Mouse (Mus musculus): Measurements from ENCODE around the gene Tmem183a. TPM values are rescaled to one million over a fixed set of nuclear protein-coding genes. Genes with fewer than 3 reads are reported as not detected.

Gene Tmem183a
- total and polyA plus RNA-seq, 3 experiments, result 37.8 to 94.0 (median 65.9) TPM

GRCm38 (mm10) chr1:134393827-134394226 is 32.0 kb upstream of the Tmem183a start:
- no peaks in the 10 kb centered on the region for H3K36me3 ChIP-seq (replicated peaks)
- peaks cover 39% of the 10 kb centered on the region for H3K27me3 ChIP-seq (ENCODE audit: insufficient read depth, low read length)
- H3K4me1 ChIP-seq (ENCODE audit: insufficient read depth, low read depth, low read length), result peaks cover 5% of the 10 kb centered on the region
- no peak for ATAC-seq (ENCODE audit: extremely low read depth, insufficient number of reproducible peaks, low FRiP score, poor library complexity, severe bottlenecking)
- no peaks in the 10 kb centered on the region for H3K9me3 ChIP-seq (replicated peaks)
- no peak overlapping the region for H3K4me3 ChIP-seq (ENCODE audit: low read depth, low read length)
- TF ChIP-seq GATA1 (IDR thresholded peaks at IDR 0.05; ENCODE audit: borderline replicate concordance, low read length), result no peak
- no peak for TF ChIP-seq POLR2AphosphoS5 (IDR thresholded peaks at IDR 0.05; ENCODE audit: insufficient replicate concordance, low read depth, low read length)
- no peak for TF ChIP-seq CTCF (IDR thresholded peaks at IDR 0.05; ENCODE audit: low read depth, low read length)
- TF ChIP-seq TAL1 (conservative IDR thresholded peaks at IDR 0.05; ENCODE audit: low read depth, low read length), result no peak
- TF ChIP-seq GATA2 (IDR thresholded peaks at IDR 0.05; ENCODE audit: borderline replicate concordance, low read depth, low read length), result no peak
- DNase-seq (ENCODE audit: low spot score), result no peak

- Histone ChIP-seq H3K4me1 (ENCODE audit: insufficient read depth, low read depth, low read length) (peaks cover 11% of the 10 kb centered on the region), H3K27me3 (ENCODE audit: insufficient read depth, low read length) (peaks cover 59% of the 10 kb centered on the region), H3K36me3 (replicated peaks) (no peaks in the 10 kb centered on the region), H3K9me3 (replicated peaks) (peaks cover 4% of the 10 kb centered on the region), H3K4me3 (ENCODE audit: low read depth, low read length) (no peak within 1 kb of the TSS)
- DNase-seq (ENCODE audit: low spot score) (no peak), ATAC-seq (ENCODE audit: extremely low read depth, insufficient number of reproducible peaks, low FRiP score, poor library complexity, severe bottlenecking) (no peak)
- TF ChIP-seq CTCF (IDR thresholded peaks at IDR 0.05; ENCODE audit: low read depth, low read length) (no peak), GATA2 (IDR thresholded peaks at IDR 0.05; ENCODE audit: borderline replicate concordance, low read depth, low read length) (no peak), TAL1 (conservative IDR thresholded peaks at IDR 0.05; ENCODE audit: low read depth, low read length) (no peak), POLR2AphosphoS5 (IDR thresholded peaks at IDR 0.05; ENCODE audit: insufficient replicate concordance, low read depth, low read length) (no peak), GATA1 (IDR thresholded peaks at IDR 0.05; ENCODE audit: borderline replicate concordance, low read length) (no peak)
Observed at GRCm38 (mm10) chr1:134385666-134386065, 23.9 kb upstream of the Tmem183a start, which contains the start of gene 4933406M09Rik. 4933406M09Rik (plus strand) TSS chr1:134385940.

GRCm38 (mm10) chr1:134385176-134385575 is 23.4 kb upstream of the Tmem183a start:
- Histone ChIP-seq H3K27me3 (ENCODE audit: insufficient read depth, low read length) (peaks cover 58% of the 10 kb centered on the region), H3K36me3 (replicated peaks) (no peaks in the 10 kb centered on the region), H3K9me3 (replicated peaks) (peaks cover 4% of the 10 kb centered on the region), H3K4me1 (ENCODE audit: insufficient read depth, low read depth, low read length) (peaks cover 11% of the 10 kb centered on the region), H3K4me3 (ENCODE audit: low read depth, low read length) (no peak overlapping the region)
- TF ChIP-seq POLR2AphosphoS5 (IDR thresholded peaks at IDR 0.05; ENCODE audit: insufficient replicate concordance, low read depth, low read length), result no peak
- no peak for TF ChIP-seq GATA1 (IDR thresholded peaks at IDR 0.05; ENCODE audit: borderline replicate concordance, low read length)
- no peak for TF ChIP-seq TAL1 (conservative IDR thresholded peaks at IDR 0.05; ENCODE audit: low read depth, low read length)
- TF ChIP-seq CTCF (IDR thresholded peaks at IDR 0.05; ENCODE audit: low read depth, low read length), result no peak
- TF ChIP-seq GATA2 (IDR thresholded peaks at IDR 0.05; ENCODE audit: borderline replicate concordance, low read depth, low read length), result no peak
- DNase-seq (ENCODE audit: low spot score), result no peak
- no peak for ATAC-seq (ENCODE audit: extremely low read depth, insufficient number of reproducible peaks, low FRiP score, poor library complexity, severe bottlenecking)

- Histone ChIP-seq H3K9me3 (replicated peaks) (peaks cover 4% of the 10 kb centered on the region), H3K4me1 (ENCODE audit: insufficient read depth, low read depth, low read length) (peaks cover 11% of the 10 kb centered on the region), H3K27me3 (ENCODE audit: insufficient read depth, low read length) (peaks cover 54% of the 10 kb centered on the region), H3K36me3 (replicated peaks) (no peaks in the 10 kb centered on the region), H3K4me3 (ENCODE audit: low read depth, low read length) (no peak overlapping the region)
- ATAC-seq (ENCODE audit: extremely low read depth, insufficient number of reproducible peaks, low FRiP score, poor library complexity, severe bottlenecking), result no peak
- no peak for TF ChIP-seq GATA1 (IDR thresholded peaks at IDR 0.05; ENCODE audit: borderline replicate concordance, low read length)
- TF ChIP-seq POLR2AphosphoS5 (IDR thresholded peaks at IDR 0.05; ENCODE audit: insufficient replicate concordance, low read depth, low read length), result no peak
- TF ChIP-seq CTCF (IDR thresholded peaks at IDR 0.05; ENCODE audit: low read depth, low read length), result no peak
- no peak for TF ChIP-seq GATA2 (IDR thresholded peaks at IDR 0.05; ENCODE audit: borderline replicate concordance, low read depth, low read length)
- no peak for TF ChIP-seq TAL1 (conservative IDR thresholded peaks at IDR 0.05; ENCODE audit: low read depth, low read length)
- DNase-seq (ENCODE audit: low spot score), result no peak
Observed at GRCm38 (mm10) chr1:134384581-134384980, 22.8 kb upstream of the Tmem183a start.

GRCm38 (mm10) chr1:134381795-134382625 is 20.2 kb upstream of the Tmem183a start:
- no peaks in the 10 kb centered on the region for H3K36me3 ChIP-seq (replicated peaks)
- H3K27me3 ChIP-seq (ENCODE audit: insufficient read depth, low read length), result peaks cover 45% of the 10 kb centered on the region
- no peak overlapping the region for H3K4me3 ChIP-seq (ENCODE audit: low read depth, low read length)
- peaks cover 4% of the 10 kb centered on the region for H3K9me3 ChIP-seq (replicated peaks)
- H3K4me1 ChIP-seq (ENCODE audit: insufficient read depth, low read depth, low read length), result peaks cover 9% of the 10 kb centered on the region
- no peak for ATAC-seq (ENCODE audit: extremely low read depth, insufficient number of reproducible peaks, low FRiP score, poor library complexity, severe bottlenecking)
- TF ChIP-seq CTCF (IDR thresholded peaks at IDR 0.05; ENCODE audit: low read depth, low read length) (no peak), GATA2 (IDR thresholded peaks at IDR 0.05; ENCODE audit: borderline replicate concordance, low read depth, low read length) (no peak), GATA1 (IDR thresholded peaks at IDR 0.05; ENCODE audit: borderline replicate concordance, low read length) (no peak), TAL1 (conservative IDR thresholded peaks at IDR 0.05; ENCODE audit: low read depth, low read length) (no peak), POLR2AphosphoS5 (IDR thresholded peaks at IDR 0.05; ENCODE audit: insufficient replicate concordance, low read depth, low read length) (no peak)
- DNase-seq (ENCODE audit: low spot score), result no peak

- H3K4me3 ChIP-seq (ENCODE audit: low read depth, low read length), result no peak overlapping the region
- TF ChIP-seq GATA1 (IDR thresholded peaks at IDR 0.05; ENCODE audit: borderline replicate concordance, low read length), result no peak
- no peak for TF ChIP-seq TAL1 (conservative IDR thresholded peaks at IDR 0.05; ENCODE audit: low read depth, low read length)
- no peak for TF ChIP-seq POLR2AphosphoS5 (IDR thresholded peaks at IDR 0.05; ENCODE audit: insufficient replicate concordance, low read depth, low read length)
- no peak for TF ChIP-seq CTCF (IDR thresholded peaks at IDR 0.05; ENCODE audit: low read depth, low read length)
- TF ChIP-seq GATA2 (IDR thresholded peaks at IDR 0.05; ENCODE audit: borderline replicate concordance, low read depth, low read length), result no peak
- DNase-seq (ENCODE audit: low spot score), result no peak
- H3K9me3 ChIP-seq (replicated peaks), result peaks cover 4% of the 10 kb centered on the region
- ATAC-seq (ENCODE audit: extremely low read depth, insufficient number of reproducible peaks, low FRiP score, poor library complexity, severe bottlenecking), result no peak
- peaks cover 9% of the 10 kb centered on the region for H3K4me1 ChIP-seq (ENCODE audit: insufficient read depth, low read depth, low read length)
- peaks cover 55% of the 10 kb centered on the region for H3K27me3 ChIP-seq (ENCODE audit: insufficient read depth, low read length)
- H3K36me3 ChIP-seq (replicated peaks), result no peaks in the 10 kb centered on the region
Observed at GRCm38 (mm10) chr1:134381051-134381450, 19.3 kb upstream of the Tmem183a start.
